Mouse (Mus musculus) megakaryocyte, embryonic 14.5 days (primary cell): Measurements from ENCODE around the gene Acadm.

Experiments used
- FLI1 ChIP-seq: IDR thresholded peaks from 2 replicates; pipeline ENCODE4 v1.6.1; 2012; ENCODE audit warnings: low read length, inconsistent platforms, mixed read lengths
- GATA1 ChIP-seq: IDR thresholded peaks from 3 replicates; pipeline ENCODE4 v1.6.1; 2012; ENCODE audit warnings: mixed read lengths, low read length, inconsistent platforms, borderline replicate concordance

GRCm38 (mm10) chr3:153888141-153888540, 56.3 kb downstream of the Acadm start:
- TF ChIP-seq GATA1 (no peak), FLI1 (no peak)
